Comparison of ENCODE assay signal across 16 mouse cellular contexts in the genomic region with DNA sequence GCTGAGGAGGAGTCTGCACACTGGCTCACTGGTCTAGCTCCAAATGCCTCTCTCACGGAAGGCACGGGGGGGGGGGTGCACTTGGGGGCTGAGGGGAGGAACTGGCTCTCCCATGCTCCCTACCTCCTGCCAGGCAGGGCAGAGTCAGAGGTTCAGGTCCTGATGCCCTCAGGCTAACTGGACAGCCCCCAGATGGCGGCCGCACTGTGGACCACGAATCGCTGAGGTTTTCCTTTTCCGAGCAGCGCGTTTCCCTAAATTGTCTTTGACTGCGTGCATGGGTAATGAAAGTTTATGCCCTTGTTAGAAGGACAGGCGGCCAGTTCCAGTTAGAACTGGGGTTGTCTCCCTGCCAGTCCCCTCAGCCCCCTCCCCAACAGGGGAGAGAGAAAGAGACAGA.
DNase-seq lines count a peak whose midpoint lies in the region; ATAC-seq and TF ChIP-seq lines count a peak whose summit lies in the region.
"Had no signal": no experiment of that assay in that cellular context is flagged by ENCODE, and none has a peak within 500 bp of the region (broad histone marks: within the 10 kb centered on the region; RNA-seq: fewer than 3 reads in every experiment).

No protein-coding gene starts in this region.

- no peak overlapping the region for H3K4me2 ChIP-seq in heart, embryonic 11.5 days
- no peak overlapping the region for H3K4me2 ChIP-seq in stomach, embryonic 16.5 days (ENCODE audit: low read depth, low read length)
- no peak overlapping the region for H3K4me2 ChIP-seq in stomach, postnatal 0 days (replicated peaks; ENCODE audit: low read depth)
- no peak overlapping the region for H3K4me2 ChIP-seq in neural tube, embryonic 15.5 days
- H3K4me2 ChIP-seq: liver, embryonic 11.5 days had no signal

- TF ChIP-seq CTCF in stomach, postnatal 0 days (IDR thresholded peaks at IDR 0.05; ENCODE audit: low read depth), result no peak

- H3K9ac ChIP-seq in heart, embryonic 11.5 days (ENCODE audit: low read depth, low read length), result no peak overlapping the region
- peak overlapping the region; percentile 29; the same call in 1 of the 2 replicates for H3K9ac ChIP-seq in stomach, embryonic 16.5 days (ENCODE audit: low read length)
- no peak overlapping the region for H3K9ac ChIP-seq in stomach, postnatal 0 days (ENCODE audit: low read length)
- H3K9ac ChIP-seq in neural tube, embryonic 15.5 days (replicated peaks), result no peak overlapping the region

- no peak for ATAC-seq in heart, embryonic 11.5 days (replicated peaks; ENCODE audit: insufficient number of reproducible peaks, low FRiP score, low TSS enrichment)
- ATAC-seq in stomach, embryonic 16.5 days (ENCODE audit: insufficient read depth, low FRiP score), result no peak
- ATAC-seq in stomach, postnatal 0 days (ENCODE audit: low FRiP score, low TSS enrichment), result no peak
- no peak for ATAC-seq in neural tube, embryonic 15.5 days (ENCODE audit: low FRiP score)
- ATAC-seq in megakaryocyte, adult 5-6 weeks (ENCODE audit: poor library complexity, severe bottlenecking), result no peak
- ATAC-seq: midbrain, embryonic 16.5 days had no signal

- peak overlapping the region; percentile 7; the same call in 1 of the 2 replicates for H3K27ac ChIP-seq in heart, embryonic 11.5 days (ENCODE audit: low read depth, low read length)
- H3K27ac ChIP-seq in stomach, embryonic 16.5 days (ENCODE audit: low read length), result no peak overlapping the region
- no peak overlapping the region for H3K27ac ChIP-seq in stomach, postnatal 0 days (replicated peaks)
- H3K27ac ChIP-seq in neural tube, embryonic 15.5 days (replicated peaks), result peak overlapping the region; percentile 70

- no peaks in the 10 kb centered on the region for H3K36me3 ChIP-seq in heart, embryonic 11.5 days (ENCODE audit: control insufficient read depth, insufficient read depth, low read length)
- no peaks in the 10 kb centered on the region for H3K36me3 ChIP-seq in stomach, embryonic 16.5 days (ENCODE audit: control insufficient read depth, insufficient read depth, low read length)
- no peaks in the 10 kb centered on the region for H3K36me3 ChIP-seq in stomach, postnatal 0 days (ENCODE audit: control insufficient read depth, insufficient read depth, low read length)
- H3K36me3 ChIP-seq in neural tube, embryonic 15.5 days, result no peaks in the 10 kb centered on the region

- peaks cover 68% of the 10 kb centered on the region for H3K4me1 ChIP-seq in heart, embryonic 11.5 days (ENCODE audit: control insufficient read depth, insufficient read depth, low read length)
- H3K4me1 ChIP-seq in stomach, embryonic 16.5 days (ENCODE audit: control insufficient read depth, insufficient read depth, low read length), result peaks cover 44% of the 10 kb centered on the region
- H3K4me1 ChIP-seq in stomach, postnatal 0 days (replicated peaks; ENCODE audit: control insufficient read depth, insufficient read depth), result peaks cover 6% of the 10 kb centered on the region
- H3K4me1 ChIP-seq in neural tube, embryonic 15.5 days, result peaks cover 97% of the 10 kb centered on the region

- intact Hi-C loops in heart, postnatal 14 days (cut with DNase I), result no loop called here

- H3K9me3 ChIP-seq in heart, embryonic 11.5 days (replicated peaks; ENCODE audit: control insufficient read depth, low read length), result no peaks in the 10 kb centered on the region
- no peaks in the 10 kb centered on the region for H3K9me3 ChIP-seq in stomach, embryonic 16.5 days (replicated peaks; ENCODE audit: control insufficient read depth, low read length)
- no peaks in the 10 kb centered on the region for H3K9me3 ChIP-seq in stomach, postnatal 0 days (ENCODE audit: control insufficient read depth, low read length)
- no peaks in the 10 kb centered on the region for H3K9me3 ChIP-seq in neural tube, embryonic 15.5 days (replicated peaks)

- no peak overlapping the region for H3K4me3 ChIP-seq in heart, embryonic 11.5 days (ENCODE audit: low read depth, low read length)
- H3K4me3 ChIP-seq in stomach, embryonic 16.5 days (replicated peaks; ENCODE audit: low read length), result no peak overlapping the region
- H3K4me3 ChIP-seq in stomach, postnatal 0 days (ENCODE audit: low read depth, low read length), result no peak overlapping the region
- no peak overlapping the region for H3K4me3 ChIP-seq in neural tube, embryonic 15.5 days (replicated peaks)
- H3K4me3 ChIP-seq: erythroblast, embryonic 14.5 days had no signal

- TF ChIP-seq EP300 in stomach, postnatal 0 days (optimal IDR thresholded peaks at IDR 0.05), result no peak

- 66% methylated on average over 11 of the region's 11 CpGs for WGBS in heart, embryonic 11.5 days (ENCODE audit: insufficient replicate concordance)
- 62% methylated on average over 11 of the region's 11 CpGs for WGBS in stomach, embryonic 16.5 days
- 65% methylated on average over 11 of the region's 11 CpGs for WGBS in stomach, postnatal 0 days
- WGBS in neural tube, embryonic 15.5 days, result 32% methylated on average over 11 of the region's 11 CpGs

- no peak for DNase-seq in heart, postnatal 14 days
- DNase-seq in stomach, postnatal 0 days (ENCODE audit: low spot score), result no peak
- peak; percentile 72 for DNase-seq in kidney, postnatal 14 days
- DNase-seq in yolk sac, embryonic 10.5 days (ENCODE audit: low spot score), result no peak
- DNase-seq: adrenal gland, postnatal 10 days; heart, adult 11 months; lung, postnatal 4 days; right cerebral cortex, postnatal 25 days; thymus, postnatal 25 days had no signal

- H3K27me3 ChIP-seq in heart, embryonic 11.5 days (ENCODE audit: control insufficient read depth, insufficient read depth, low read length), result no peaks in the 10 kb centered on the region
- peaks cover 1% of the 10 kb centered on the region for H3K27me3 ChIP-seq in stomach, embryonic 16.5 days (ENCODE audit: control insufficient read depth, insufficient read depth, low read length)
- H3K27me3 ChIP-seq in stomach, postnatal 0 days (ENCODE audit: control insufficient read depth, insufficient read depth, low read length), result no peaks in the 10 kb centered on the region
- peaks cover 45% of the 10 kb centered on the region for H3K27me3 ChIP-seq in neural tube, embryonic 15.5 days (replicated peaks)

Comparison
In these comparisons a context has a peak if more than half of its experiments do, and no peak if none do; other contexts are left out.
1. H3K27ac ChIP-seq: peak in heart, embryonic 11.5 days (single experiment) and neural tube, embryonic 15.5 days (single experiment); none in stomach, embryonic 16.5 days (single experiment) and stomach, postnatal 0 days (single experiment).